Mouse (Mus musculus) olfactory bulb, adult 2 months (tissue): ENCODE data around the gene Grik3.

Experiments used
- CTCF ChIP-seq: fragments of 200-500 bp; IDR thresholded peaks from 2 replicates; pipeline ENCODE4 v1.5.1; 2012; ENCODE audit warnings: low read depth, mild to moderate bottlenecking, low read length, moderate library complexity; ENCODE audit not compliant: insufficient read depth
- POLR2A ChIP-seq: fragments of 200-500 bp; IDR thresholded peaks from 2 replicates; pipeline ENCODE4 v1.6.1; 2012; ENCODE audit warnings: mild to moderate bottlenecking, low read depth, low read length, moderate library complexity; ENCODE audit not compliant: insufficient read depth

DNA sequence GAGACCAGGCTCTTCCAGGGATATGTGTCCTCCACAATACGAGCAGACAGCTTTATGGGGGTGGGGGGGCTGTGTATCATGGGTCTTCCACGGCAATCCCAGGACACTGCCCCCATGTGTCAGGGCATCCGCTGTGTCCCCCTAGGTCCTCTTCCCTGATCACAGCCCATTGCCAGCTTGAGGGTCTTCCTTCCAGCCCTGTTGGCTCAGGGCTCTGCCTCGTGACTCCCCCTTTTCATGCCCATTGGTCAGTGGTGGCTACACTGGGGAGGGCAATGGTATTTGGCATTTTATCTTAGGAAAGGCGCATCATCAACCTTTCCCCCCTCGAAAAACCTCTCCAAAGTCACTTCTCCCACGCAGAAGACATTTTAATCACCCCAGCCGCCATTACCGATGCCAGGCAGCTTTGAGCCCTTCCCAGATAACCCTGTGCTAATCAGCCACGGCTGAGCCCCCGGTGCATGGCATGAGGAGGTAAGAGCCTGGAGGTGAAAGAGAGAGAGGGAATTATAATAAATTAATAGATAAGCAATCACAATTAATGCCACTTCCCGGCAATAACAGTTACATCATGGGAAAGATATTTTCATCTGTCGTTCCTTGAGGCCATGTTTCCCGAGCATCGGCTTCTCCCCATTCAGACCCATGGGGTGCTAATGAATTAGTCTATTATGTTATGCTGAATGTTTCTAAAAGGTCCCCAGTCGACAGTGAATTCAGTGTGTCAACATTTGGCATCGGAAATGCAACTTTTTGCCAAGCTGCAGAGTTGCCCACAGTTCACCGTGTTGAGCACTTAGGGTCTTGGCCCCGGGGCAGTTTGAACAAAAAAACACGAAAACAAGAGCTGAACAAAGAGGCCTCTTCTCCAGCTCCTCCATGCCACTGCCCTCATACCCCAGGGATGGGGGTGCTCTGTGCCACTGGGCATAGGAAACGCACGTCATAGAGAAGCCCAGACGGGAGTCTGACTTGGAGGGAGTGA, 154.4 kb downstream of the Grik3 start:
- no peak for TF ChIP-seq POLR2A
- no peak for TF ChIP-seq CTCF
